Mouse (Mus musculus) testis, postnatal 14 days (tissue): ENCODE measurements around the gene Helz.

ENCODE experiments used
- DNase-seq: peaks from one replicate; pipeline ENCODE4 v3.0.0; 2021; ENCODE audit warnings: low spot score

The Helz gene

DNA sequence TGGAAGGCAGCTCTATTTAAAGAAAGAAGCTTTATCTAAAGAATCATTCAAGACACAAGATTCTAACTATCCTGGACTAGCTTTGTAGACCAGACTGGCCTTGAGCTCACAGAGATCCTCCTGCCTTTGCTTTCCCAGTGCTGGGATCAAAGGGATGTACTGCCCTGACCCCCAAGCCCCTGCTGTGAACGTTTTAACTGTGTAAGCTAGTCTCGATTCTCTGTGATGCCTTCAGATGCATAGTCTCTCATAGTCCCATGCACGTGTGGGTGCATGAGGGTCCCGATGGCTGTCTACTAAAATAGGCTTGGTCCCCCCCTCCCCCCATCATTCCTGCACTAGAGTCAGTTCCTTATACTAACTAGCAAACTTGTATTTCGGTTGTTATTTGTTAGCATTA, 70.2 kb downstream of the Helz start:
- no peak for DNase-seq

GRCm38 (mm10) chr11:107624661-107625060, 76.9 kb downstream of the Helz start:
- no peak for DNase-seq

- no peak for DNase-seq
Measured at GRCm38 (mm10) chr11:107625746-107626145, 78.0 kb downstream of the Helz start.

- DNase-seq, result peak; percentile 25
Measured at GRCm38 (mm10) chr11:107629504-107629903, 81.8 kb downstream of the Helz start.

- no peak for DNase-seq
Measured at GRCm38 (mm10) chr11:107629951-107630350, 82.2 kb downstream of the Helz start.

- no peak for DNase-seq
Measured at GRCm38 (mm10) chr11:107631124-107631523, 83.4 kb downstream of the Helz start.

- DNase-seq, result no peak
Measured at GRCm38 (mm10) chr11:107633563-107634146, 85.9 kb downstream of the Helz start.

DNA sequence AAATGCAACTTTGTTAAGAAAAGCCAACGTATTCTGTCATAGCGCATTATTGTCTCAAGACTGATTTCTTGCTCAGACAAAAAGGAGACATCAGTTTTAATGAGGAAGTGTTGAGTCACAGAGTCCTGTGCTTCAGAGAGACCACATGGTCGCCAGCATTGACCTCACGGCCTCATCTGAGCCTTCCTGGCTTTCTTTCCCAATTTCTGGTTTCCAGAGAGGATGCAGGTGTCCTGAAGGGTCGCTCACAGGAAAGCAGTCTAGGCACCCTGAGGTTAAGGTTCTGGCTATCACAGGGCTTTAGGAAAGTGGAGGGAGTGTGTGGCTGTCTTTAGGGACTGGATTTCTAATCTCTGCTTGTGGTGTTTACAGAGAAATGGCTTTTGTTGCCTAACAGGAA, 90.4 kb downstream of the Helz start:
- no peak for DNase-seq

- no peak for DNase-seq
Measured at GRCm38 (mm10) chr11:107639657-107640056, 91.9 kb downstream of the Helz start.

DNA sequence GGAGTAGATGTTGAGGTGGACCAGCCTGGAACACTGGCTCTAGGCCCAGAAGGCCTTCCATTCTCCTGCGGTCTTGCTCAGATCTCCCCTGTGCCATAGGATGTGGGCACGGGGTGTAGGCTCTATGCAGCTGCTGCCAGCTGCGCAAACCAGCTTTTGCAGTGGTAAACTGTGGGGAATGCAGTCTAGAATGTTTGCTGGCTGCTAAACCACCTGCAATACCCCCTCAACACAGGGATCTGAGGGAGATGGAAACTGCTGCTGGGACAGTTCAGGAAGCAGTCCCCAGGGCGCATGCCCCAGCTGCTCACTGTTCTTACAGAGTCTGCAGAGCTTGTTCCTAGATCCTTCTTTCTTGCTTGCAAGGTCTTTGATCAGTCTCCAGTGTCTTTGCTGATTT, 96.7 kb downstream of the Helz start:
- DNase-seq, result no peak

GRCm38 (mm10) chr11:107647330-107647729, 99.6 kb downstream of the Helz start:
- DNase-seq, result no peak

GRCm38 (mm10) chr11:107648668-107649067, 100.9 kb downstream of the Helz start:
- DNase-seq, result no peak

DNA sequence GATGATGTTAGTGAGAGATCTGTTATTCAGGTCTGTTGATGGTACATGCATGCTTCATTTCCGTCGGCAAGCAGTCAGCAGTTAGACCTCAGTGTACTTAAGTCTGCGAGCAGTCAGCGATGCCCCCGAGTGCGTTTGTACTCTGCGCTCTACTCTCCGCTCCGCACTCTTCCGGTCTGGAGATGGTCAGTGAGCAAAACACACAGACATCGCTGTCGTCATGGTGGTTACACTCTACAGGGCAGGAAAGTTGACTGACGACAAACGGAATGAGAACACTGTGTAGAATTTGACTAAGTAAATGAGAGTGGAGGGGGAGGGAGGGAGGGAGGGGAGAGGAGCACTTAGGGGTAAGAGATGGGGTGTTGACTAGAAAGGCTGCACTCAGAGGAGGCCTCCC, 101.7 kb downstream of the Helz start:
- DNase-seq, result no peak

DNA sequence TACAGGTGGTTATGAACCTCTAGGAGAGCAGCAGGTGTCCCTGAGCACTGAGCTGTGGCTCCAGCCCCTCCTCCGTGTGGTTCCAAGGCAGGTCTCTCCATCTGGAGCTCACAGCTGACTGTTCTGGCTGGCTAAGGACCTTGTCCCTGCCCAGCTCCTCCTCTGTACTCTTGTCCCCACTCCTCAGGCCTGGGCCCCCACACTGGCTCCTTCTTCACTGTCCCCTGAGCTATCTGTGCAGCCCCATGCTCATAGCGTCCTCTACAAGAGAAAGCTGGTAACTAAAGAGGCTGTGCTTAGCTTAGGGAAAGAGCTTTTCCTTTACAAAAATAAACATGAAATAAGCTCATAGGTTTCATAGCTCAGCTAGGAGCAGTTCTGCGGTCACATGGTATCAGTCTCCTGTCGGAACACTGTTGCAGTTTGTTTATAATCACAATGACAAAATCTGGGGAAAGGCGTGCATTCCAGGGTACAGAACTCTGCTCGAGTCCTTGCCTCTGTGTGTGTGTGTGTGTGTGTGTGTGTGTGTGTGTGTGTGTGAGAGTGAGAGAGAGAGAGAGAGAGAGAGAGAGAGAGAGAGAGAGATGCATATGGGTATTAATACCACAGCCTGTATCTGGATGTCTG, 102.8 kb downstream of the Helz start:
- DNase-seq, result no peak

DNA sequence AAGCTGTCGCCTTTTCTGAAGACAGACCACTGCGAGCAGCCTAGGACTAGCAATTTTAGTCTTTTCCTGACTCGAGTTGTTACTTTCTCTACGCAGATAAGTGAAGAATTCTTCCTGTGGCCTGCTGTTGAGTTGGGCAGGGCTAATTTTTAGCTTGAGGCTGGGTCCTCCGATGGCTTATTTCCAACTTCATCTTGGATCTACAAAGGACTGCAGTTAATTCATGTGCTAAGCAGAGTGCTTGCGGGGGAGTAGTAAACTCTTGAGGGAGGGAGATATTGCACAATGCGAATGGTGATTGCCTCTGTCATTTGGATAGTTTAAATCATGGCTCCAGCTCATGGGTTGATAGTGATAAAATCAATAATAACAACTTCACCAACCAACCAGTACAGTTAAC, 103.7 kb downstream of the Helz start:
- DNase-seq, result peak; percentile 20

DNA sequence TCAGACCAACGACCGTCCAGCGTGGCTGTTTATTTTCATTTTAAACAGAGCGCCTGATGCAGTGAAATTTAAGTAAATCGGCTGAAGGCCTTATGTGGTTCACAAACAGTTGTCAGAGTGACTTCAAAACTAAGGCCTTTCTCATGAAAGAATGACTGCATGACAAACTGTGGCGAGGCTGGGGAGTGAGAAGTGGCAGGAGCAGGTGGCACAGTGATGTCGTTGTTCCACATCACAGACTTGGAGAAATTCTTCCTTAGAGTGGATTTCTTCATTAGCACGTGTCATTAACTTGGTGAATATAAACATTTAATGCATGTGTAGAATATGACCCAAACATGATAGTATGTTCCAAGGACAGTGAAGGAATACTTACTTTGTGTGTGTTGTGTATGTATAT, 104.4 kb downstream of the Helz start:
- DNase-seq, result no peak

GRCm38 (mm10) chr11:107655538-107655937, 107.8 kb downstream of the Helz start:
- no peak for DNase-seq

DNA sequence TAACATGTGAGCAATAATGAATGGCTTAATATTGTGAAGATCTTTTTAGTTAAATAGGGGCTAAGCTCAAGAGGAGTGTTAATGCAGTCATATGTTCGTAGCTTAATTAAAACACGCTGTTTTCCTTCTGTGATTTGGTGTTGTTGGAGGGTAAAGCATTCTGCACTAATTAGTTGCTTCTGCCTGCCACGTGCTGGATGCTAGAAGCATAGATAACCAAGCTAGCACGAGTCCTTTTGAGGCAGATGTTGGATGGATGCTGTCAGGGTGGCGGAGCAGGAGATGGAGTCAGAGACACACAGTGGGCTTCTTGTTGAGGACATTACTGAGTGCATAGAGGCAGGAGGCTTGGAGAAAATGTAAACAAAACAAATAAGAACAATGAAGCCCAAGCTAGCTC, 109.4 kb downstream of the Helz start:
- DNase-seq, result no peak

DNA sequence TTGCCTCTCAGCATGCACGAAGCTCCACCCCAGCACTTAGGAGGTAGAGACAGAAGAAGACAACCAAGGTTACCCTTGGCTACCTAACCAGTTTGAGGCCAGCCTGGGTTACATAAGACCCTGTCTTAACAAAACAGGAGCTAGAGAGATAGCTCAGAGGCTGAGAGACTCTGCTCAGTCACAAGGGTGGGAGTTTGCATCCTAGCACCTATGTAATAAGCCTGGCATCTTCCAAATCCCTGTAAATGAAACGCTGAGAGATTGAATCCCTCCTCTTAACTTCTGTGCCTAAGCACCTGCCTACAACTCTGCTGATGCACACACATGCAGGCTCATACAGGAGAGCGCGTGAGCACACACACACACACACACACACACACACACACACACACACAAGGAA, 112.7 kb downstream of the Helz start:
- DNase-seq, result no peak

DNA sequence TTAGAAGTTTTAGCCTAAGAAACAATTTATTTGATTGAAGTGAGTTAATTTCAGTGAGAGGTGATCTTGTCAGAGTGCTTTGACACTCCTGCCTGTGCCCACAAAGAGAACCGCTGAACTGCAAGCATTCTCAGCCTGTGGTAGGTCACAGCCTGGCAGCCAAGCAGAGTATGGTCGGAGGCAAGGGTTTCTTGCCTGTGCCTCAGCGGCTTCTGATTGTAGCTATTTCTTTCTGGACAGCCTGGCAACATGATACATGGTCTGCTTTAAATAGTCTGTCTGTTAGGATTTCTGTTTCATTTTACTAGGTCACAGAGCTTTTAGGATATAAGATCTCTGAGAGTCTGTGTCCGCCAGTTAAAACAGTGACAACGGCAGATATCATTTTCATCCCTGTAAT, 114.9 kb downstream of the Helz start:
- DNase-seq, result no peak

DNA sequence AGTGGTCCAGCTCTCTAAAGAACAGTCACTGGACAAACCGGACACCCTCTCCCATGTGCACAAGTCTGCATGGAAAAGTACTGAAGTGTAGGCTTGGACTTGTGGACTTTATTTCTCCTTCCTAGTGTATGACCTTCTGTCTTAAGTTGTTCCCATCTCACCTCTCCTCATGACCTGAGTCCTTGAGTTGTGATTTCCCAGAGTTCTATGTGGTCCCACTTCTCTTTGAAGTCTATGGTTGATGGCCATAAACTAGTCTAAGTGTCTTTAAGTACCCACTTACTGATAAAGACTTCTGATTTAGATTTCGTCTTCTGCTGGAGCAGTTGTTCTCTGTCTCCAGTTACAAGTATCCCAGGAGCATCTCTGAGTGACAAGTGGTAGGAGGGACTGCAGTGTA, 119.8 kb downstream of the Helz start:
- no peak for DNase-seq

GRCm38 (mm10) chr11:107668223-107668622, 120.5 kb downstream of the Helz start:
- no peak for DNase-seq

- DNase-seq, result no peak
Measured at GRCm38 (mm10) chr11:107668977-107669376, 121.2 kb downstream of the Helz start.

- DNase-seq, result peak; percentile 62
Measured at GRCm38 (mm10) chr11:107674006-107674405, 126.3 kb downstream of the Helz start.
